Mouse (Mus musculus) neural tube, embryonic 11.5 days (tissue): ENCODE data around the gene Dpm3. TPM values are rescaled to one million over a fixed set of nuclear protein-coding genes. Genes with fewer than 3 reads are reported as not detected.
A peak's percentile ranks its signal among the peaks of the same experiment; 100 is the strongest.

Experiments used
- ATAC-seq: fragments of 200-750 bp; cut with Nextera tagmentation; 2 replicates; pipeline ENCODE4 v1.8.0; 2017; ENCODE audit warnings: moderate number of reproducible peaks, mild to moderate bottlenecking, moderate TSS enrichment, moderate library complexity; ENCODE audit not compliant: insufficient read depth, low FRiP score, low TSS enrichment
- DNase-seq: peaks from one replicate; pipeline ENCODE4 v3.0.0-alpha.2; 2015; ENCODE audit warnings: low spot score
- H3K27ac ChIP-seq: fragments of 300-500 bp; sonication (generic); 2 replicates; pipeline ENCODE4 v1.5.1; 2014; ENCODE audit warnings: low read depth, mild to moderate bottlenecking, low read length
- H3K27me3 ChIP-seq: fragments of 300-500 bp; sonication (generic); 2 replicates; pipeline ENCODE4 v1.6.1; 2014; ENCODE audit warnings: mild to moderate bottlenecking, low read length, mixed read lengths; ENCODE audit not compliant: control insufficient read depth, insufficient read depth
- H3K36me3 ChIP-seq: fragments of 300-500 bp; sonication (generic); 2 replicates; pipeline ENCODE4 v1.6.1; 2014; ENCODE audit warnings: mild to moderate bottlenecking, low read length, moderate library complexity, mixed read lengths; ENCODE audit not compliant: control insufficient read depth, insufficient read depth
- H3K4me1 ChIP-seq: fragments of 300-500 bp; sonication (generic); 2 replicates; pipeline ENCODE4 v1.6.1; 2014; ENCODE audit warnings: low read length, mixed read lengths; ENCODE audit not compliant: control insufficient read depth, insufficient read depth
- H3K4me2 ChIP-seq: fragments of 300-500 bp; sonication (generic); 2 replicates; pipeline ENCODE4 v1.6.1; 2014; ENCODE audit warnings: low read depth, mild to moderate bottlenecking, moderate library complexity
- H3K4me3 ChIP-seq: fragments of 300-500 bp; sonication (generic); 2 replicates; pipeline ENCODE4 v1.5.1; 2014; ENCODE audit warnings: low read depth, low read length
- H3K9ac ChIP-seq: fragments of 300-500 bp; sonication (generic); 2 replicates; pipeline ENCODE4 v1.6.1; 2014; ENCODE audit warnings: mild to moderate bottlenecking, low read length
- H3K9me3 ChIP-seq: fragments of 300-500 bp; sonication (generic); 2 replicates; pipeline ENCODE4 v1.6.1; 2016; ENCODE audit warnings: low read length; ENCODE audit not compliant: control insufficient read depth
- WGBS: fragments of 180-500 bp; shearing (Covaris S2); extraction: QIAGEN DNeasy Blood & Tissue Kit; methylation state at CpG from one replicate; pipeline ENCODE4 v1.1.7; 2014; 5-methylcytosine and 5-hydroxymethylcytosine counted together
- polyA plus RNA-seq: library from polyadenylated mRNA; unstranded; fragments of >200 nt; fragmentation: Nextera tagmentation; extraction: Ambion mirVana; gene quantifications from 2 replicates; pipeline ENCODE4 v1.2.1, GENCODE M21; 2014

Dpm3 gene
- polyA plus RNA-seq, 1 experiment from 2014 or later: 86.1 TPM

DNA sequence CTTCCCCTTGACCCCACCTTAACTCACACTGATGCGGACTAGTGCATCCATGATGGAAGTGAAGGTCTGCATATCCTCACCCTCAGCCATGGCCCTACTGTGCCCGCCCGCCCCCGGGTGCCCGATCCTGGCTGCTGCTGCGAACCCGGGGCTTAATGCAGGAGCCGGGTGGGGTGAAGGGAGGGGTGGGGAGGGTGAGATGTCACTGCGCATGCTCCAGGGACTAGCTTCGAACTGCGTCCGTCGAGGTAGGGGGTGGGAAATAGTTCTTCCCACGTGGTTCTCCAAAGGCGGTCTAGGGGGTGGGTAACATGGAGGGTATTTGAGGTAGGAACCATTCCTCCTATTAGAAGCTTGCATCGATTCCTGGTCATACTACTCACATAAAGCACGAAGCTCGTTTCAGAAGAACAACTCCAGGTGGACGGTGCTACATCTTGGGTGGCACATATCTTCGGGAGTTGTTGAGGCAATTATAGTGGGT, 13.4 kb upstream of the Dpm3 start, which contains the start of gene Krtcap2:
TSS of gene Krtcap2 (plus strand) at position 279 of the 484 bp plus-strand sequence.
- peaks cover 23% of the 10 kb centered on the region for H3K4me1 ChIP-seq
- H3K27ac ChIP-seq: peak within 1 kb of the TSS; percentile 62
- 6% methylated on average over 20 of the region's 20 CpGs for WGBS

DNA sequence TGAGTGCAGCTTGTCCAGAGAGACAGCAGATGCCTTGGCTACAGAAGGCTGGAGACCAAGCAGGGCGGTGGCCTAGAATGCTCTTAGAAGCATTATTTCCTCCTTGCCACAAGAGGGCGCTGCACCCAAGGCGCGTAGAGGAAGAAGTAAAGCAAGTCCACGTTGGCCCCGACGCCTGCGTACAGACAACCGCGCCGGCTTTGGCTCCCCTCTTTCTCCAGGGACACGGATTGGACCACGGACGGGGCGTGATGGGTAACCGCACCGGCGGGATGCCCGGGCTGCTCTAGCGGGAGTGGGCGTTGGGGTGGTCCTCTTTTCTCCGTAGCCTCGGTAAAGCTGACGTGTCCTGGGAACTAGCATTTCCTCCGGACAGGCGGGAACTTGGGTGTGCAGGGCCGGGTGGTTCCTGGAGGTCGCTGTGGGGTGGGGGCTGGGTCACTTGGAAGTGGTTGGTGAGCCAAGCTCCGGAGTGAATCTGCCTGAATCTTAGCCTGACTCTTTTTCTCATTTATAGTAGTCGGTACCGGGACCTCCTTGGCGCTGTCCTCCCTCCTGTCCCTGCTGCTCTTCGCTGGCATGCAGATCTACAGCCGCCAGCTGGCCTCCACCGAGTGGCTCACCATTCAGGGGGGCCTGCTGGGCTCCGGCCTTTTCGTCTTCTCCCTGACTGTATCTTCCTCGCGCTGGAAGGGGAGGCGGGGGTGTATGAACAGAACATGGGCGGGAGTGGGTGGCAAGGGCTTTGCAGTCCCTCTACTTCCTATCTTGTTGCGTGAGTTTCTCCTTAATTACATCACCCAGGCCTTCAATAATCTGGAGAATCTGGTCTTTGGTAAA, 12.7 kb upstream of the Dpm3 start, which contains the start of gene Trim46:
TSS of gene Trim46 (minus strand) at position 49 of the 840 bp plus-strand sequence.
- DNase-seq (peak; percentile 91), ATAC-seq (peak; percentile 46)
- Histone ChIP-seq H3K4me3 (peak within 1 kb of the TSS; percentile 70), H3K4me1 (peaks cover 30% of the 10 kb centered on the region), H3K9ac (peak within 1 kb of the TSS; percentile 73), H3K27me3 (no peaks in the 10 kb centered on the region), H3K9me3 (no peaks in the 10 kb centered on the region), H3K4me2 (peak within 1 kb of the TSS; percentile 86), H3K36me3 (0 out of 2 replicates have a peak, but pooled peaks cover 3% of the 10 kb centered on the region), H3K27ac (peak within 1 kb of the TSS; percentile 61)
- under 1% methylated on average over 42 of the region's 42 CpGs for WGBS

More for the DNA sequence above, 13.4 kb upstream of the Dpm3 start, which contains the start of gene Krtcap2:
- Histone ChIP-seq H3K9me3 (no peaks in the 10 kb centered on the region), H3K36me3 (0 out of 2 replicates have a peak, but pooled peaks cover 3% of the 10 kb centered on the region), H3K4me3 (peak within 1 kb of the TSS; percentile 70), H3K27me3 (no peaks in the 10 kb centered on the region), H3K4me2 (peak within 1 kb of the TSS; percentile 86), H3K9ac (peak within 1 kb of the TSS; percentile 73)
- ATAC-seq: peak; percentile 42
- no peak for DNase-seq

DNA sequence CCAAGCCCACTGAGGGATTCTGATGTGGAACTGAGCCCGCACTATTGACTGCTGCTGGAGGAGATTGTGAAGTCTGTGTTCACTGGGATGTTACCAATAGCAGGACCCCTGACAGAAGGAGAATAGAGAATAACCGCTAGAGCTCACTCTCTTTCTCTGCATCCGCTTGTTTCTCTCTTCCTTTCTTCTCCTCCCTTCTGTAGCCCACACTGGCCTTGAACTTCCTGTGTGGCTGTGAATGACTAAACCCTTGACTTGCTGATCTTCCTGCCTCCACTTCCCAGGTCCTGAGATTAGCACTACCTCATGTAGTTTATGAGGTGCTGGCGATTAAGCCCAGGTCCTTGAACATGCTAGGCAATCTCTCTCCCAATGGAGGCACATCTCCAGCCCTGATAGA, 11.7 kb upstream of the Dpm3 start:
- ATAC-seq (no peak), DNase-seq (no peak)
- H3K36me3 ChIP-seq: 0 out of 2 replicates have a peak, but pooled peaks cover 3% of the 10 kb centered on the region
- peak overlapping the region; percentile 86 for H3K4me2 ChIP-seq
- no peaks in the 10 kb centered on the region for H3K9me3 ChIP-seq
- H3K9ac ChIP-seq: no peak overlapping the region
- WGBS: 85% methylated on average over 4 of the region's 4 CpGs
- no peaks in the 10 kb centered on the region for H3K27me3 ChIP-seq
- 0 out of 2 replicates have a peak overlapping the region, but pooled peaks have one; percentile 70 for H3K4me3 ChIP-seq
- no peak overlapping the region for H3K27ac ChIP-seq
- peaks cover 33% of the 10 kb centered on the region for H3K4me1 ChIP-seq

DNA sequence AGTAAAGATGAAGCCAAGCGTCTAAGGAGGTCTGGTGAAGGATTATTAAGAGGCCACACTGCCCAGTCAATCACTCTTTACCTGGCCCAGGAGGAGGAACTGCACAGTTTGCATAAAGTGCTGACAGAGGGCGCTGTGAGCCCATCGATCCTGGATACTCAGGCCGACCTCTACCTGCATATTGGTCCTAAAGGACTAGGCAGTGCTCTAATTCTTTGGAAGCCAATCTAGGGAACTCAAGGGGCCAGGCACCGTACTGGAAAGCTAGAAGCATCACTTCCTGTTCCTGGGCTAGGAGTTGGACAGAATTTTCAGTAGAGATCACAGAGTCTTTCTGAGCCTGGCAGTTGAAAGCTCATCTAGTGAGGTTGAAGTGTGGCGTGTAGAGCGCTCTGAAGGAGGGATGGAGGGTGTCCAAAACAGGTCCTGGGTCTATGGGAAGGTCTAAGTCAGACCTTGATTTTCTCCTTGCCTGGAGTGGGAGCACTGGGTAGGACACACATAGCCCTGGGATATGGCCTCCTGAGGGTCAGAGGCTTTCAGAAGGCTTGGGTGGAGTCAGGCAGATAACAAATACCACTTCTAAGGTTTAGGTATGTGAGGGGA, 8.6 kb upstream of the Dpm3 start:
- H3K4me2 ChIP-seq: 0 out of 2 replicates have a peak overlapping the region, but pooled peaks have one; percentile 26
- DNase-seq (peak; percentile 40), ATAC-seq (no peak)
- H3K9me3 ChIP-seq: no peaks in the 10 kb centered on the region
- no peak overlapping the region for H3K4me3 ChIP-seq
- 23% methylated on average over 7 of the region's 7 CpGs for WGBS
- no peak overlapping the region for H3K9ac ChIP-seq
- 0 out of 2 replicates have a peak, but pooled peaks cover 3% of the 10 kb centered on the region for H3K36me3 ChIP-seq
- no peaks in the 10 kb centered on the region for H3K27me3 ChIP-seq
- H3K4me1 ChIP-seq: peaks cover 12% of the 10 kb centered on the region; the same call in 1 of the 2 replicates
- H3K27ac ChIP-seq: 0 out of 2 replicates have a peak overlapping the region, but pooled peaks have one; percentile 6

DNA sequence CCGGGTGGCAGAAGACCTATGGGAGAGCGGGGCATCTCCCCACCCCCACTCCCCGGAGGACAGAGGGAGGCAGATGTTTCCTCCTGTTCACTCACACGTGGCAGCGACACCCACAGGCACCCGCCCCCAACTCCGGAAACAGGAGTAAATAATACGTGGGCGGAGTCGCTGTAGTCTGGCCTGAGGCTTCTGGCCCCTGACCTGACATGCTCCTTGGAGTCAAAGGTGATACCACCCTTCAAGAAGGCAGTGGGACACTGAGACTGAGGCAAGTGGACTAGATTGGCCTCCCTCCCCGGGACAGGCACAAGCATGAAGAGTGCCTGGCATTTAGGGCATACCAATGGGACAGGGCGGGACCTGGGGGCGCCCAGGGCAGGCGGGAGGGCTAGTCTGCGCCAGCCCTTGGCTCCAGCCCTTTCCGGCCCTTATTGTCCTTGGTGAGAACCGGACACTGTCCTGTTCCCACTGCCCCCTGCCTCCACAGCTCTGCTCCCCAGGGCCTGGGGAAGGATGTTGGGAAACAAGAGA, 7.7 kb upstream of the Dpm3 start:
- WGBS: 4% methylated on average over 17 of the region's 17 CpGs
- DNase-seq (peak; percentile 44), ATAC-seq (no peak)
- H3K27me3 ChIP-seq: no peaks in the 10 kb centered on the region
- no peaks in the 10 kb centered on the region for H3K9me3 ChIP-seq
- no peak overlapping the region for H3K4me3 ChIP-seq
- no peak overlapping the region for H3K27ac ChIP-seq
- H3K36me3 ChIP-seq: 0 out of 2 replicates have a peak, but pooled peaks cover 3% of the 10 kb centered on the region
- H3K4me1 ChIP-seq: peaks cover 10% of the 10 kb centered on the region; the same call in 1 of the 2 replicates
- H3K9ac ChIP-seq: no peak overlapping the region
- peak overlapping the region; percentile 26 for H3K4me2 ChIP-seq

DNA sequence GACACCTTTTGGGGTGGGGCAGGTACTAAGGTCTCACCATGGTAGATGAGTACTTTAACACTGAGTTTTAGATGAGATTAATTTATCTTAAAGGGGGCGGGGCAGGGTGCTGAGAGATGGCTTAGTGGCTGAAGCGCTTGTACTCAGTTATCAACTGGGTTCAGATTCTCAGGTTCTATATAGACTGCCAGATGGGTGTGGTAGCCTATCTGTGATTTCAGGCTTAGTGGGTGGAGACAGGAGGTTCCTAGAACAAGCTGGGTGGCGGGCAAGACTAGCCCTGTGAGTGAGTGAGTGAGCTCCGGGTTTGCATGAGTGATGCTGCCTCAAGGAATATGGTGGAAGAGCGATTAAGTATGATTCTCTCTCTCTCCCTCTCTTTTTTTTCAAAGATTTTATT, 4.2 kb upstream of the Dpm3 start:
- no peak overlapping the region for H3K4me3 ChIP-seq
- DNase-seq: no peak

DNA sequence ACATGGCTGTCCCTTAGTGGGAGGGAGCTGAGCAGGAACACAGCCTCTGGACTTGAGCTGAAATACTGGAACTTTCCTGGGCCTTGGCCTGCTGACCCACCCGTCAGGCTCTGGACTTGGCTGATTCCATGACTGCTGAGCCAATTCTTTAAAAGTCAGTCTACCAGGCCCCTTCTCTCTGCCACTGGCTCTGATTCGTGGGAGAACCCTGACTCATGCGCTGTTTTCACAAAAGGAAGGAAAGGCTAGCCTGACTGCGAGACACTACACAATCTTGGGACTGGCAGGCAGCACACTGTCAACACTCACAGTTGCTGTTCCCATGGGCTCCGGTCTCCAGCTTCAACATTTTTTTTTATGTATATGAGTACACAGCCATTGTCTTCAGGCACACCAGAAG, 3.0 kb upstream of the Dpm3 start:
- Histone ChIP-seq H3K9ac (no peak overlapping the region), H3K4me1 (peaks cover 5% of the 10 kb centered on the region; the same call in 1 of the 2 replicates), H3K36me3 (no peaks in the 10 kb centered on the region), H3K27ac (no peak overlapping the region), H3K4me2 (no peak overlapping the region), H3K9me3 (no peaks in the 10 kb centered on the region), H3K27me3 (no peaks in the 10 kb centered on the region), H3K4me3 (no peak overlapping the region)
- DNase-seq (no peak), ATAC-seq (no peak)
- WGBS: 87% methylated on average over 5 of the region's 5 CpGs

More for the DNA sequence above, 4.2 kb upstream of the Dpm3 start:
- H3K27me3 ChIP-seq: no peaks in the 10 kb centered on the region
- no peaks in the 10 kb centered on the region for H3K9me3 ChIP-seq
- H3K4me2 ChIP-seq: no peak overlapping the region
- no peak for ATAC-seq
- WGBS: 95% methylated on average over 5 of the region's 5 CpGs
- no peak overlapping the region for H3K9ac ChIP-seq
- no peaks in the 10 kb centered on the region for H3K36me3 ChIP-seq
- H3K4me1 ChIP-seq: peaks cover 10% of the 10 kb centered on the region; the same call in 1 of the 2 replicates
- H3K27ac ChIP-seq: no peak overlapping the region

DNA sequence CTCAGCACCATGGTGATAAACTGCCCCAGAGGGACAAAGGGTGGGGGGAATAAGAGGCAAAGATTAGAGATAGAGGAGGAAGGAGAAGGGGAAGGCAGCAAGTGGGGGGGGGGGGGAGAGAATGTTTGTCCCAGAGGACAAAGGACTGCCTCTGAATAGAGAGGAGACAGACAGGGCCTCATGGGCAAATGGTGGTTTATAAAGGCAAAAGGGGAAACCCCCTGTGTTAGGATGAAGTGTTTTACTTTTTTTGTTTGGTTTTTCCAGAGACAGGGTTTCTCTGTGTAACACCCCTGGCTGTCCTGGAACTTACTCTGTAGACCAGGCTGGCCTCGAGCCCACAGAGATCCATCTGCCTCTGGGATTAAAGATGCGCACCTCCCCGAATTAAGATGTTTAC, 1.1 kb downstream of the Dpm3 start:
- no peaks in the 10 kb centered on the region for H3K27me3 ChIP-seq
- no peaks in the 10 kb centered on the region for H3K36me3 ChIP-seq
- WGBS: 74% methylated on average over 3 of the region's 3 CpGs
- H3K9ac ChIP-seq: no peak overlapping the region
- H3K27ac ChIP-seq: no peak overlapping the region
- no peak for ATAC-seq
- no peaks in the 10 kb centered on the region for H3K9me3 ChIP-seq
- no peak for DNase-seq
- no peak overlapping the region for H3K4me3 ChIP-seq
- no peak overlapping the region for H3K4me2 ChIP-seq
- H3K4me1 ChIP-seq: no peaks in the 10 kb centered on the region
